Mouse (Mus musculus) brain, embryonic 18.5 days (tissue): ENCODE measurements at regions not wholly inside any gene's neighbourhood (a gene's known extent, or its start where the extent isn't known, plus 50 kb on each side); places are given as distances from the start of the nearest gene placed in this dataset.

ENCODE experiments used
- DNase-seq: peaks from one replicate; pipeline ENCODE4 v3.0.0-alpha.2; 2012; ENCODE audit warnings: low read depth, low spot score

DNA sequence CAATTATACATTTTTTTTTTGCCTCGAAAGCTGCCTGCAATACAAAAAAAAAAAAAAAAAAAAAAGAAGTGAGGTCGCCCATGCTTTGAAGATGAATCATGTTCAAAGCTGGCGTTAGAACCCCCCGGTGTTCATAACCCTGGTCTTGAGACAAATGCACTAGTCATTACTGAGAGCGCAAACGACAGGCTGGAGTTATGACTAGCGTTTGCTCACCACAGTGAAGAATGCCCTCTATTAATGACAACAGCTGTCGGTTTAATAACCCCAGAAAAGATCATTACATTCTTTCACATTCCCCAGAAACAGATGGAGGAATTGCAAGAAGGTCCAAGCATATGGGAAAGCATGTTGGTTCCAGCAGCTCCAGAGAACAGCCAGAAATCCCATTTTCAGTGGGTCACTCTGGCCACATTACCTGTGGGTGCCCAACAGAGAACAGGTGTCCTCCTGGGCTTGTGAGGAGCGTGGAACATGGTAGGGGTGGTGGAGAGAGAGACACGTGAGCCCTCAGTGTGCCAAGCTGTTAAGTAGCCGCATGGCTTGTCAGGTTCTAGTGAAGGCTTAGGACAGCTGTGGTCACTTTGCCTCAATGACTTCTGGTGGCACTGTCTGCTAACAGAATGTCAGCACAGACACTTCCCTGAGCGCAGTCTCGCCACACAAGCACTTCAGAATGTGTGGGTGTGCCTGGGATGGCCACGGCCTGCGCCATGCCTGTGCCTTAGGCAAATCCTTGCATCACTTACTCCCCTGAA is 60.4 kb downstream of the Aipl1 start:
- no peak for DNase-seq

DNA sequence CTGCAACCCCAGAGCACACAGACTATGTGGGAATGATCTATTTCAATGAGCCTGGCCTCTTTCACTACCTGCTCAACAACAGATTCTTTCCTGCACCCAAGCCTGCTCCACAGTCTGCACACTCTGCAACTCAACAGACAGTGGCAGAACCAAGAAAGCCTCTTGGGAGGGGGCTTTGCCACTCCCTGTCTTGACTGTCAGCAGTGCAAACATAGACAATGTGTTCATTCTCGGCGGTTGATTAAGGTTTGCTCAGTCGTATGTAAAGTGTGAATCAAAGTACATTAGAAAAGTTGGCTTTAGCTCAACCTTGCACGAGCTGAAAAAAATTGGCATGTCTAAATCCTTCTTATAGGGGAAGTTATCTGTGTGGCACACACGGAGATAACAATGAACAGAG is 66.0 kb downstream of the Aipl1 start:
- DNase-seq, result no peak

DNA sequence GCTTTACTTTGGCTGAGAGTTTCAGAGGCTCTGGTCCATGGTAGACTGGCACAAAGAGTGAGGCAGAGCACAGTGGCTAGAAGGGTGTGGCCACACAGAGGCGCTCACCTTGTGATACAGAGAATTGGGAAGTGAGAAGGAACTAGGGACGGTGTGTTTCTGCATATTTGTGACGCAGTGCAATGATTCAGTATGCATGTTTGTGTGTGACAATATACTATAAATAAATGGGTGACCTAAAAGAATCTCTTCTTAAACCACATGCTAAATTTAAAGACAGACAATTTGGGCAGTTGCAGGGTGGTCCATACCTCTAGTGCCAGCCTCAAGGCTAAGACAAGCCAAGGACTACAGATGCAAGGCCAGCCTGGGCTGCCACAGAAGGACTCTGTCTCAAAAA is 75.0 kb downstream of the Aipl1 start:
- no peak for DNase-seq

DNA sequence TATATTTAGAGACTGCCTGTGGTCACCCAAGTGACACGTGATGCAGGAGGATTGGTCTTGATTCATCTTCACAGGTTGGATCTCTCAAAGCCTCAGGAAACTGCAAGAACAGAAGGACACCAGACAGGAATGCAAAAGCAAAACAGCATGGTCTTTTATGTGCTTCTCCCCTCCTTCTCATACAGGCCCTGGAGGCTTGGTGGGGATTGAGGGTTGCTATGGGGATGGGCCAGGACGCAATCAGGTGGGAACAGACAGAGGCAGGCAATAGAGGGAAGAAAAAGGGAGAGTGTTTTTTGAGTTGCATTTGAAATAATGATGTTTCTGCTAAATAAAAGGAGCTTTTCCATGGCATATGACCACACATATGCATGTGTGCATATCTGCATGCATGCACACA is 84.8 kb downstream of the Aipl1 start:
- no peak for DNase-seq

DNA sequence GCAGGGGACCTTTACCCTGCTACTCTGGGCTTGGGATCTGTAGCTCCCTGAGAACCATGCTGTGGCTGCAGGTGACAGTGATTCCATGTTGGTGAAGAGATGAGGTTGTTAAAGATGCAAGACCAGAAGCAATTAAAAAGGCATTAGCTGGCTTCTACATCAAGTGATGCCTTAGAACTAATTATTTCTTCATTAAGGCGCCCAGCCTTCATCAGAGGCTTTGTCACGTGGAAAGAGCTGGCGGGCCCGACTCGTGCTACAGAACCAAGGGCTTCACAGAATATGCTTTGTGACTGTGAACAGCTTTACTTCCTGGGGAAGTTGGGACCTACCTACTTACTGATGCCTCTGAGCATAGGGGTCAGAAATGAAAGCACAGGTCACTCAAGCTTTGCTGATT is 90.1 kb downstream of the Aipl1 start:
- no peak for DNase-seq

DNA sequence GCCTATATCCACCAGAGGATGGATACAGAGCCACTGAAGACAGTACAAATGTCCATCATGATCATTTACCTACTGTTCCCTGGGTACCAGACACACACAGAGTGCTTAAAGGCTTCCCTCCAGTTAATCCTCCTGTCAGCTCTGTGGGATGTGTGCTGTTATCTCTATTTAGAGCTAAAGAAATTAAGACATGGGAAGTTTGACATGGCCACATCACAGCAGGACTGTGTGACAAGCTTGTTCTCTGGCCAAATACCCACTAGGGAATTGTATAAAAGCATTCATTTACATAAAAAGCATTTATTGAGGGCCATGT is 92.3 kb downstream of the Aipl1 start:
- no peak for DNase-seq

DNA sequence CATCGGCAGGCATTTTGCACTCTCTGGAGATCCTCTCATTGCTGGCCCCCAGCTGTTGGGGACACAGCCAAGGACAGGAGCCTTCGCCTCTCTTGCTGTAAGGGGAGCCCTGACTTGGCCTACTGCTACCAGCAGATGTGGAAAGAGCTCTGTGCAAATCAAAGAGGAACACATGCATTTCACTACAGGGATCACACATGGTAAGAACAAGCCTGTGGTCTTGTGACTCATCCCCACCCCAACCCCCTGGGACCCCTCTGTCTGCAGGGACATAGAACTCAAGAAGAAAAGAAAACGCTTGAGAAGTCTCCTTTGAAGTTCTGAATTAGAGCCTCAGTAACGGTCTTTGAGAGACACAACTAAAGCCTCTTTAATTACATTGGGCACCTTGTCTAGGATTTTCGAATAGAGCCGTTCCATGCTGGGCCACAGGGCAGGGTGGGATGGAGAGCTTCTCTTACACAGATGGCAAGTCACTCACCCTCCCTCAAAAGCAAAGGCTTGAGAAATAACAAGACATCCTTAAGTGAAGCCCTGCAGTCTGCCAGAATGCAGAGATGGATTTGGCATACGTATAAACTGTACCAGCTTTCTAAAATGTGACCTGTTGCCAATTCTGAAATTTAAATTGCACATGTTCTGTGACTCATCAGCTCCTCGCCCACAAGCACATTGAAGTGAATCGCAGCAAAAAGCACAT is 92.8 kb downstream of the Aipl1 start:
- peak; percentile 60 for DNase-seq

DNA sequence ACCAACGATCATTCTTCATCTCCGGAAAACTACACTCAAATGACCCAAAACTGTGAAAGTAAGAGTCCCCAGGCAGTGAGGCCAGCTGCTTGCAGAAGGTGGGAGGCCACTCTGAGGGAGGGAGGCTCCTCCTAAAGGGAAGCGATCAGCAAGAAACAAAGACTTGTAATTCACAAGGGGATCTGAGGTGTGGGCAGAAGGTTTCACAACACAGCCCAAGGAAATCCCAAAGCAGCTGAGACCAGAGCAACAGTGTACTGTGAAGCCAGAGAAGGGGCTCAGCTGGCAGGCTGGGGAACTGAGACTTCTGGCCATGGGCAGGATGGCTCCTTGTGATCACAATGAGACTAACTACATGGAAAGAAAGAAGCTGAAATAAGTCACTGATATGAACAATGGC is 93.8 kb downstream of the Aipl1 start:
- no peak for DNase-seq

DNA sequence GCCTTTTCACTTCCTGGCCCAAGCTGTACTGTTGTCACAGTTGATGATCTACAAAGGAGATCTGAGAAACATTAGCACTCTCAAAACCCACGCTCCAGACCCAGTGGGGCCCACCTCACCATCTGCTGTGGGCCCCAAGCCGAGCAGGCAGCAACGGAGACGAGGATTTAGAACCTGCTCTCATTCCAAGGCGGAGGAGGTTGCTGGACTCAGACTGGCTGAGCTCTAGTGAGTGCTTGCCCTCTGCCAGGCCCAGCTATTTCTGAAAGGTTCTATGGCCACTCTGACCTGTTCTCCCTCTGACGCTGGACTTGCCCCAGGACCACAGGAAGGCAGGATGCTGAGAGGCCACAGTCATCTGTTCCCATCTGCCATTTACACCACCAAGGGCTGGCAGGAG is 98.2 kb downstream of the Aipl1 start:
- DNase-seq, result no peak

DNA sequence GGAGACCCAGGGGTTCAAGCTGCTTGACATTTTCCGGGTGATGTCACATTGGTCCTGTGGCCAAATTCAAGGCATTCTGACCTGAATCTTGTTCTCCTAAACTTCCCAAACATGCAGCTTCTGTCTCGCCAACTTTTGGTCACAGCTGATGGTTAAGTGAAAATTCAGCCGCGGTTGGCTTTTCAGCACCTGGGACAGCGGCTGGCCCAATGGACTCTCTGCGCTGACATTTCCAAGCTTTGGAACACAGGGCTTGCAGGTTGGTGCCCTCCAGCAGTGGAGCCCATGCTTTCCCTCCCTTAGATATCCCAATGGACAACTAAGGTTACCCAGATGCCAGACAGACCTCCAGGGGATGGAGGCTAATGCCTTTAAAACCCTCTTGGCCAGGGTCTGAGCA is 100.2 kb downstream of the Aipl1 start:
- no peak for DNase-seq

DNA sequence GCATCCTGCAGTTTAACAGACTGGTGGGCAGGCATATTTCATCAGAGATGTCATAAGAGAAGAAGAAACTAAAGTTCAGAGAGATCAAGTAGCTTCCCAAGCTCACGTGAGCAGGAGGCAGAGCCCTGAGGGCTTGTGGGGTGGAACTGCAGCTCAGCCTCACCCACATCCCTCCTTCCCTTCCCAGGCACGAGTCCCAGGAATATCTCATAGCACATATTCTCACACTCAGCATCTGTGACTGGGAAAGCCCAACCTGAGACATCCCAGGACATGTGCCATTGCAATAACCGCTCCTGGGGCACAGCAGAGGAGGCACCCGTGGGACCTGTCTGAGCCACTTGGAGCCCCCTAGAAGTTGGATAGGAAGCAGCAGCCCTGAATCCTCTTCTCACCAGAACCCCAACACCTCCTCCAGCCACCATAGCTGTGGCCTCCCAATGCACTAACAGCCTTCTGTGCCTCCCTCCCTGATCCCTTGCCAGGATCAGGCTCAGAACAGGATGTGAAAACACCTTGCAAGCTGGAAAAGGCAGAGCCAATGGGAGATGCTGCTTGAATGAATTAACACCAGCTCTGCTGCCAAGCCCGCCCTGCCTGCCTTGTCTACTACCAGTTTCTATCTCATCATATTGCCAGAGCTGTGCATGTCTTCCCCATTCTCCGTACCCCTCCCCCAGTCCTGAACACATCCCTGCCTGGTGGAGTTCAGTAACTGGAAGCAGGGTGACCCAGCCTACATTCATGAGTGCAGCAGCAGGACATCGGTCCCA is 107.4 kb downstream of the Aipl1 start:
- DNase-seq, result no peak

DNA sequence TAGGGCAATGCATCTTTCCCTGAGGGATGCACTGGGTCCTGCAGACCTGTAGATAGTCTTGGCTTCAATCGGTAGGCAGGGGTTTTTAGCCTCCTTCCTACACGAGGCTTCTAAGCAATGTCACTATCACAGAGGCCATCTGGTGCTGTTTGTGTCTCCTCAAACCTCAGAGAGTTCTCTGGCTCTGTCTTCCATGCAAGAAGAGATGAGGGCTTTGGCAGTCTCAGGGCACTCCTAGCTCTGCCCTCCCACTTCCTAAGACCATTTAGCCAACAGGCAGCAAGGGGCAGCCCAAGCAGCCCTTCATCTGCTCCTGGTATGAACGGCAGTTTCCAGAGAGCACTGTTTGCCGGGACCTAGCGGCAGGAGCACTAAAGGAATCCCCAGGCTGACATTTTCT is 122.6 kb downstream of the Aipl1 start:
- no peak for DNase-seq

DNA sequence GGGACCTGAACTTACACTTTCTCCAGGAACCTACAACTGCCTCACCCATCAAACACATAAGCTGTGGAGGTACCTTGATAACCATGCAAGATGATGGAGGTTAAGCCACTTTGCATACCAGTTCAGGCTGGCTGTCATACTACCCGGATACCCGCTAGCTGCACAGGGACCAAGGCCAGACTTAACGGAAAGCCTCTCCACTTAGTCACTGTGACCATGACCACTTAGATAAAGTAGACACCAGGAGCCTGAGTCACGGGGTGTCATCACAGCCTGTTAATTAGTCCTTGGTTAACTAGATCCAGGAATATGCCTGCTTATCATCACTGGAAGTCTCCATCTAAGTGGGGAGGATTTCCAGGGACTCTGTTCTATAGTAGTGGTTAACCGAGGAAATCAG is 124.7 kb downstream of the Aipl1 start:
- no peak for DNase-seq

DNA sequence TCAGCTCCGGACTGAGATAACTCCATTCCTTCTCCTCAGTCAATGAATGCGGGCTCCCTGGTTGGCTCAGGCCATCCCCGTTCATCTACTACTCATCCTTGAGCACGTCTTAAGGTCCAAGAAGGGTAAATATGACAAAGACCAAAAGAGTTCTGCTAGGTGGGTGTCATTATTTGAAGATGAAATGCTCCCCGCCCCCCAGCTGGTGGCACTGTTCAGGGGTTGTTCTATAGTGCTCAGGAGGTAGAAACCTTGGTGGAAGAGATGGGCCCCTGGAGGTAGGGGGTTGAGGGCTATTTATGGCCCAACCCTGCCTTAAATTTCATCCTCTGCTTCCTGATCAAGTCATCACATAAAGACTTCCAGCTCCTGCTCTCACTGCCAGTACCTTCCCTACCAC is 126.0 kb downstream of the Aipl1 start:
- DNase-seq, result no peak

DNA sequence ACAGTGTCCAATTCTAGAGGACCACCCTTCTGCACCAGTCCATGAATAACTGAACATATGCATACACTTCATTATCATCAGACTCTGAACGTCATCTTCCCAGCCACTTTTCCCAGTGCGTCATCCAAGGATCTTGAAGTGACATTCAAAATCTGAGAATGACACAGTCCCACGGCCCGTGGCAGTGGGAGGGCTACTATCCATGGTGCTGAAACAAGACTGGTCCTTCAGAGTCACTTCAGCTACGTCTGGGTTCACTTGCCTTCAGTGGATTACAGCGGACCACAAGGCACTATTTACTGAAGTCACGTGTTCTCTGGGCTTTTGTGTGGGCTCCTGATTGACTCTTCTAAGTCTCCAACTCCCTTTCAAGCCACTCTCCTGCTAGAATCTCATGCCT is 128.7 kb downstream of the Aipl1 start:
- DNase-seq, result no peak

DNA sequence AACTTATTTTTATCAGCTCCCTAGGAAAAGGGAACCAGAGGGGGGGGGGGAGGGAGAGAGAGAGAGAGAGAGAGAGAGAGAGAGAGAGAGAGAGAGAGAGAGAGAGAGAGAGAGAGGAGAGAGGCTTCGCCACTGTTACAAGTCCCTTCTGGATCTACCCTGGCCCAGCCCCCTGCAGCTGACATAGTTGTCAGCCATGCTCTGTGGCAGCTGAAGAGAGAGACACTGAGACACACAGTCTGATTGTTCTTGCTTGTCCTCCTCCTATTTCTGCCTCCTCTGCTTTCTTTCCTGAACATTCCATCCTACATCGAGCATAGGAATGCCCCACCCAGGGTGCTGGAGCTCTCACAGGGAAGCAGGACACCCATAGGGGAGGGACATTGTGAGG is 134.3 kb downstream of the Aipl1 start:
- DNase-seq, result no peak

DNA sequence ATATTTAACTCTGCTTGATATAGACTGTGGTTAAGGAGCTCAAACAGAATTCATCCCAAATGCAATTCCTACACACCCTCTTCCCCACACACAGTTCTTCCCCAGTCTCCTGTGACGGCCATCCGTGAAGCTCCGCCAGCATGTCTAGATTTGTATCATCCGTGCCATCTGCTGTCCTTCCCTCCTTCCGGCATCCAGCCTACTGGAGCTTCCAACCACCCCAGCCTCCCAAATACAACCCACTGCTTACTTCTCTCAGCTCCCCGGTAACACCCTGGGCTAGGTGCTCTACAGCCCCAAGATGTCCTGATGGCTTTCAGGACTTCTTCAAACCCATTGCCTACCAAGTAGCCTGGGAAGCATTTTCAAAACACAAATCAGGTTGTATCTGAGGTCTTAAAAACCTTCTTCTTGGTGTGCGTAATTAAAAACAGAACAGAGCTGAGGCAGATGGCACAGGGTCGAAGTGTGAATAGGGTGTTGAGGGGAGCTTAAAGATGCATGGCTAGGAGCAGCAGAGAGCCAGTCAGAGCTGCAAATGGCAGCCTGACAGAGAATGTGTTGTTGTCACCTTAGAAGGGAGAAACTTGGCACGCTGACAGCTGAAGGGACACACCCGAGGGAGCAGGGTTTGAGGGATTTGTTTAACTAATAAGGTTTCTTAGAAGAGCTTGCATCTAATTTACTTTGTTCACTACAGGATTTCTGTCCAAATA is 134.8 kb downstream of the Aipl1 start:
- peak; percentile 77 for DNase-seq

DNA sequence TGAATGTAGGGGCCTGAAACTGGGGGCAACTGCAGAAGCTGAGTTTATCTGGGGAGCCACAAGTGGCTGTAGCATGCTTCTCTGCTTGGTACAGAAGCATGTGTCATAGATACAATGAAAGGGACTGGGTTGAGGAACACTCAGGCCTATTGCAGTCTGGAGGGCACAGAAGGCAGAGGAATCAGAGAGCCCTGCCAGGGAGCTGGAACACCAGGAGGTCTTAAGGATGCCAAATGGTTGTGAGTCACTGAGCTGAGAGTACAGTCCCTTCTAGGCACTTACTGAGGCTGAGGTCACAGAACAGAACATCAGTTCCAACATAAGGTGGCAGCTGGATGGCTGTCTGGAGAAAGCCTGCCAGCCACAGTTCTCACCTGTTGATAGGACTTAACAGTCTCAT is 136.5 kb downstream of the Aipl1 start:
- DNase-seq, result no peak

DNA sequence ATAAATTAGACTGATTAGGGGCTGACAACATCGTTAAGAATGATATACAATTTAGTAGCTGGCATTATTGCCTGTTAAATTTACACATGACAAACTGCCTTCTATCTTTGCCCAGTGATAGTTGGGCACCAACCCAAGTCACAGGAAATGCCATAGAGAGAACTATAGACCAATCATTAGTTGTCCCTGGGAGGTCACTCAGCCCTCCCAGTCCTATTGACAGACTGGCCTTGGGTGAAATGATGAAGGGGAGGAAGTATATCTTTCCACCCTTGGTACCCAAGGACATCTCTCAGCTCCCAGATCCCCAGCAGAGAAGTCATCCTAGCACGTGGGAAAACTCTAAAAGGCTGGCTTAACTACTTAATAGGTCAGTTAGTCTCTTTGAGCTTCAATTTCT is 139.8 kb downstream of the Aipl1 start:
- no peak for DNase-seq

DNA sequence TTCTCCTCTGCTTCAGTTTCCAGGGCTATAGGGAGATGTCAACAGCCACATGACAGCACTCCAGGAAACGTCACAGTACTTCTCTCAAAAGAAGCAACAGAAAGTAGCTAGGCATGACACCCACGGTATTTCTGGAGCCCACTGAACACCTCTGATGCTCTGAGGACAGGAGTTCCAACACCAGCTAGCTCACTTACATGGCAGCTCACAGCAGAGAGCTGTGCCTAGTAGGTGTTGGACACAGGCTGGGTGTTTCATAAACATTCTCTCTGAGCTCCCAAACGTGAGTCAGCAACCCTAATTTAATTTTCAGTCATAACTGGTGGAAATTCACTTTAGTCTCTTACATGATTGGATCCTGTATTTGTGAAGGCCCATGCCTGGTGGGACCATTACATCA is 140.2 kb downstream of the Aipl1 start:
- DNase-seq, result no peak

DNA sequence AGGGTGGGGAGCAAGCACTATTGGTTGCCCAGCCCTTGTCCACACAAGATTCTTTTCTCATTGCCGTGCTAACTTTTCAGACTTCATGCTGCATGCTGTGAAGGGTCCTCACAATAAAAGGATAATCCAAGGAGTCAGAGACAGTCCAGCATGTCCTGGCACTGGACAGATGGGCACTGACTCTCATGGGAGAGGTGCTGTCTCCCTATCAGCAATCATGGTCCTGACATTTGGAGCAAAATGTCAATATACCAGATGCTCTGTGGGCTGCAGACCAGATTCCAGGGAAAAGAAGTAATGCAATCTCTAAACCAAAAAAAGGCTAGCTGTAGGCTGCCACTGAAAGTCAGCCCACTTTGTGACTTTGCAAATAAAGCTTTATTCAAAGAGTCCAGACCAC is 141.5 kb downstream of the Wscd1 start:
- DNase-seq, result no peak

DNA sequence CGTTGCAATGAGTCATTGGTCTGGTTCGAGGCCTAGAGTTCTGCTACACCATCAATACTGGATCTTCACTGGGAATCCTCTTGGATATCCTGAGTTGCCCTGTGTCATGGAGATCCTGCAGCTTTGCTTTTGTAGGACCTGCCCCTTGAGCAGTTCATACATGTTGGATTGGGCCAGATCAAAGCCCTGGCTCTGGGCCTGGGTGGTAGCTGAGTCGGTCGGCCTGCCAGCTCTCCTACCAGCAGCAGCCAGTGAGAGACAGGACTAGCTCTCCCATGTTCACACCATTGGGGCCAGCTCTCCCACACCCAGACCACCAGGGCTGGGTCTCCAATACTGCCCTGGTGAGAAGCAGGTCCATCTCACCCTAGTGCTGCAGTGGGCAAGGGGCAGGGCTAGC is 139.4 kb downstream of the Wscd1 start:
- DNase-seq, result no peak
